Mouse (Mus musculus) small intestine, adult 2 months (tissue): ENCODE measurements around the gene S100a10.

Source experiments
- CTCF ChIP-seq: fragments of 200-500 bp; IDR thresholded peaks from 2 replicates; pipeline ENCODE4 v1.5.1; 2012; ENCODE audit warnings: low read depth, mild to moderate bottlenecking, control low read depth, inconsistent platforms, low read length, moderate library complexity, mixed read lengths; ENCODE audit not compliant: insufficient replicate concordance, insufficient read length; ENCODE audit errors: extremely low read depth
- POLR2A ChIP-seq: fragments of 200-500 bp; IDR thresholded peaks from 2 replicates; pipeline ENCODE4 v1.6.1; 2012; ENCODE audit warnings: low read depth, mild to moderate bottlenecking, control low read depth, inconsistent platforms, low read length, moderate library complexity

GRCm38 (mm10) chr3:93520330-93521193, 34.3 kb upstream of the S100a10 start, which contains the start of gene S100a11:
- peak; percentile 13; the same call in 1 of the 2 replicates for TF ChIP-seq CTCF
- peak; percentile 82; the same call in 1 of the 2 replicates for TF ChIP-seq POLR2A
